Mouse (Mus musculus) CH12.LX (cell line): ENCODE measurements at regions not wholly inside any gene's neighbourhood (a gene's known extent, or its start where the extent isn't known, plus 50 kb on each side); places are given as distances from the start of the nearest gene placed in this dataset.

Experiments used
- DNase-seq: peaks from one replicate; pipeline ENCODE4 v3.0.0-alpha.2; 2013; ENCODE audit errors: extremely low read depth
- H3K27ac ChIP-seq: 2 replicates; pipeline ENCODE4 v1.5.1; 2012; ENCODE audit warnings: low read depth, mild to moderate bottlenecking, control low read depth, moderate library complexity; ENCODE audit not compliant: insufficient read depth
- H3K27me3 ChIP-seq: replicated peaks from 2 replicates; pipeline ENCODE3; 2012; ENCODE audit warnings: inconsistent platforms
- H3K36me3 ChIP-seq, 2 experiments: replicated peaks in 1 of 2; 2 replicates each; pipeline versions ENCODE3 to v1.6.1; 2012; ENCODE audit warnings: inconsistent platforms in 1 of 2, low read length in 1 of 2, mild to moderate bottlenecking in 1 of 2, mixed read lengths in 1 of 2, moderate library complexity in 1 of 2; ENCODE audit not compliant: control insufficient read depth in 1 of 2, insufficient read depth in 1 of 2
- H3K4me1 ChIP-seq, 2 experiments: 2 replicates each; pipeline ENCODE4 v1.6.1; 2012; ENCODE audit warnings: inconsistent platforms in 1 of 2, moderate library complexity in 1 of 2; ENCODE audit not compliant: insufficient read depth in 2 of 2, control insufficient read depth in 1 of 2
- H3K4me2 ChIP-seq: 2 replicates; pipeline ENCODE4 v1.6.1; 2012; ENCODE audit warnings: low read depth, mild to moderate bottlenecking, control low read depth; ENCODE audit not compliant: poor library complexity, insufficient read depth, severe bottlenecking
- H3K4me3 ChIP-seq, 3 experiments: fragments of 150-350 bp in 1 of 3; sonication (generic) in 1 of 3; replicated peaks in 1 of 3; 2 replicates each; pipeline versions ENCODE3 to v1.5.1; 2011 to 2012; ENCODE audit warnings: low read depth in 2 of 3, low read length in 2 of 3, mild to moderate bottlenecking in 2 of 3, moderate library complexity in 2 of 3, control low read depth in 1 of 3, improper control_type of control experiment in 1 of 3, inconsistent platforms in 1 of 3, mixed read lengths in 1 of 3; ENCODE audit not compliant: poor library complexity in 1 of 3
- H3K79me2 ChIP-seq: replicated peaks from 2 replicates; pipeline ENCODE4 v1.6.1; 2012; ENCODE audit warnings: mild to moderate bottlenecking, moderate library complexity; ENCODE audit not compliant: control insufficient read depth, poor library complexity, insufficient read depth, severe bottlenecking; ENCODE audit errors: extremely low read depth
- H3K9ac ChIP-seq: 2 replicates; pipeline ENCODE4 v1.6.1; 2012; ENCODE audit warnings: low read depth, mild to moderate bottlenecking, control low read depth, moderate library complexity; ENCODE audit not compliant: insufficient read depth
- H3K9me3 ChIP-seq: replicated peaks from 2 replicates; pipeline ENCODE3; 2012; ENCODE audit warnings: low read length, inconsistent platforms, mixed read lengths
- BHLHE40 ChIP-seq: IDR thresholded peaks from 2 replicates; pipeline ENCODE4 v1.6.1; 2011; ENCODE audit warnings: mild to moderate bottlenecking, low read depth, low read length, improper control_type of control experiment
- CHD2 ChIP-seq: IDR thresholded peaks from 2 replicates; pipeline ENCODE4 v1.6.1; 2011; ENCODE audit warnings: low read length, improper control_type of control experiment
- E2F4 ChIP-seq: IDR thresholded peaks from 2 replicates; pipeline ENCODE4 v1.6.1; 2011; ENCODE audit warnings: low read depth, low read length, improper control_type of control experiment; ENCODE audit not compliant: insufficient replicate concordance
- EP300 ChIP-seq: IDR thresholded peaks from 2 replicates; pipeline ENCODE4 v1.6.1; 2011; ENCODE audit warnings: low read length, improper control_type of control experiment
- ETS1 ChIP-seq: conservative IDR thresholded peaks from 2 replicates; pipeline ENCODE4 v1.6.1; 2012; ENCODE audit warnings: low read depth, mild to moderate bottlenecking, inconsistent platforms, low read length, improper control_type of control experiment, moderate library complexity
- GABPA ChIP-seq: IDR thresholded peaks from 2 replicates; pipeline ENCODE4 v1.6.1; 2012; ENCODE audit warnings: low read depth, low read length, improper control_type of control experiment, inconsistent platforms; ENCODE audit not compliant: insufficient replicate concordance
- HCFC1 ChIP-seq: IDR thresholded peaks from 2 replicates; pipeline ENCODE4 v1.6.1; 2012; ENCODE audit warnings: low read depth, mild to moderate bottlenecking, inconsistent platforms, low read length, improper control_type of control experiment
- JUND ChIP-seq: conservative IDR thresholded peaks from 2 replicates; pipeline ENCODE4 v1.6.1; 2011; ENCODE audit warnings: low read depth, low read length, improper control_type of control experiment
- KAT2A ChIP-seq: IDR thresholded peaks from 2 replicates; pipeline ENCODE4 v1.6.1; 2012; ENCODE audit warnings: low read length, improper control_type of control experiment, inconsistent platforms; ENCODE audit not compliant: insufficient replicate concordance
- MAFK ChIP-seq: IDR thresholded peaks from 2 replicates; pipeline ENCODE4 v1.6.1; 2011; ENCODE audit warnings: low read length, improper control_type of control experiment; ENCODE audit not compliant: insufficient replicate concordance
- MAZ ChIP-seq: IDR thresholded peaks from 2 replicates; pipeline ENCODE4 v1.6.1; 2012; ENCODE audit warnings: low read depth, mild to moderate bottlenecking, inconsistent platforms, low read length, improper control_type of control experiment, moderate library complexity
- MEF2A ChIP-seq: IDR thresholded peaks from 2 replicates; pipeline ENCODE4 v1.6.1; 2014; ENCODE audit warnings: low read depth, mild to moderate bottlenecking, inconsistent platforms, low read length, improper control_type of control experiment, borderline replicate concordance
- NELFE ChIP-seq: IDR thresholded peaks from 2 replicates; pipeline ENCODE4 v1.6.1; 2011; ENCODE audit warnings: low read depth, low read length, improper control_type of control experiment
- NRF1 ChIP-seq: IDR thresholded peaks from 2 replicates; pipeline ENCODE4 v1.6.1; 2014; ENCODE audit warnings: low read depth, mild to moderate bottlenecking, inconsistent platforms, low read length, improper control_type of control experiment, moderate library complexity
- PAX5 ChIP-seq: IDR thresholded peaks from 2 replicates; pipeline ENCODE4 v1.6.1; 2012; ENCODE audit warnings: low read length, inconsistent platforms, mixed read lengths
- POLR2A ChIP-seq: IDR thresholded peaks from 2 replicates; pipeline ENCODE4 v1.6.1; 2011; ENCODE audit warnings: low read depth, mild to moderate bottlenecking, improper control_type of control experiment, low read length
- POLR2AphosphoS2 ChIP-seq: IDR thresholded peaks from 2 replicates; pipeline ENCODE4 v1.6.1; 2011; ENCODE audit warnings: low read depth, low read length, improper control_type of control experiment
- RAD21 ChIP-seq: IDR thresholded peaks from 2 replicates; pipeline ENCODE4 v1.6.1; 2011; ENCODE audit warnings: low read depth, mild to moderate bottlenecking, low read length, improper control_type of control experiment, moderate library complexity
- SMC3 ChIP-seq: IDR thresholded peaks from 2 replicates; pipeline ENCODE4 v1.6.1; 2011; ENCODE audit warnings: low read depth, low read length, improper control_type of control experiment
- TBP ChIP-seq: conservative IDR thresholded peaks from 2 replicates; pipeline ENCODE4 v1.6.1; 2011; ENCODE audit warnings: low read depth, low read length, improper control_type of control experiment
- TCF12 ChIP-seq: IDR thresholded peaks from 2 replicates; pipeline ENCODE4 v1.6.1; 2014; ENCODE audit warnings: low read depth, mild to moderate bottlenecking, inconsistent platforms, low read length, improper control_type of control experiment
- ZKSCAN1 ChIP-seq: IDR thresholded peaks from 2 replicates; pipeline ENCODE4 v1.6.1; 2012; ENCODE audit warnings: low read depth, inconsistent platforms, low read length, improper control_type of control experiment, borderline replicate concordance
- dilution Hi-C: fragments of 300-500 bp; cut with MboI; formaldehyde crosslinking; loops from 2 replicates; pipeline ENCODE4 v1.14.3; 2020; ENCODE audit warnings: low sequenced_read_pairs; ENCODE audit not compliant: extremely low pct_unique_long_range_greater_than_20kb, extremely low pct_ligation_motif_present
- in situ Hi-C: fragments of 300-500 bp; cut with MboI; formaldehyde crosslinking; loops from 3 replicates; pipeline ENCODE4 v1.14.3; 2019; ENCODE audit warnings: low sequenced_read_pairs, low pct_ligation_motif_present, low pct_unique_long_range_greater_than_20kb, mixed read lengths

DNA sequence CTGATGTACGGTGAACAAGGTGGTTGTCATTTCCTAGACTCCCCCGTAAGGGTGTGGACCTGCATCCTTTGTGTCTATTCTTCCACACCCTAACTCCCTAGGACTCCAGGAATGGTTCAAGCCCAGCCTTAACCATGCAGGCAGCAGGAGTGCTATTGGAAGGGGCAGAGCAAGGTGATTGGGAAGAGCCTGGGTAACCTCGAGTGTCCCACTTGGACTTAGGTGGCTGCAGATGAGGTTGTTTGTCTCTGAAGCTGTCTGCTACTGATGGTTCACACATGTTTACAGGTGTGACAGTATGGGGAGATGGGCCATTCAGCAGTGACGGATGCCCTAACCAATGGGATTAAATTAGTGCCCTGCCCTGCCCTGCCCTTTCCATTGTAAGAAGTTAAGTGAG is 207.4 kb downstream of the Zfp326 start:
- Histone ChIP-seq H3K36me3 (no peaks in the 10 kb centered on the region), H3K27ac (no peak overlapping the region), H3K79me2 (no peaks in the 10 kb centered on the region), H3K9me3 (peaks cover 10% of the 10 kb centered on the region), H3K4me3 (no peak overlapping the region), H3K4me1 (no peaks in the 10 kb centered on the region), H3K27me3 (peaks cover 34% of the 10 kb centered on the region), H3K4me2 (no peak overlapping the region), H3K9ac (no peak overlapping the region)
- TF ChIP-seq PAX5 (no peak), RAD21 (no peak), TBP (no peak), EP300 (no peak), TCF12 (no peak), CHD2 (no peak), KAT2A (no peak), E2F4 (no peak), GABPA (no peak), SMC3 (no peak), HCFC1 (no peak), ZKSCAN1 (no peak), NRF1 (no peak)
- DNase-seq = no peak
- dilution Hi-C loops = no loop called here
- in situ Hi-C loops = no loop called here

DNA sequence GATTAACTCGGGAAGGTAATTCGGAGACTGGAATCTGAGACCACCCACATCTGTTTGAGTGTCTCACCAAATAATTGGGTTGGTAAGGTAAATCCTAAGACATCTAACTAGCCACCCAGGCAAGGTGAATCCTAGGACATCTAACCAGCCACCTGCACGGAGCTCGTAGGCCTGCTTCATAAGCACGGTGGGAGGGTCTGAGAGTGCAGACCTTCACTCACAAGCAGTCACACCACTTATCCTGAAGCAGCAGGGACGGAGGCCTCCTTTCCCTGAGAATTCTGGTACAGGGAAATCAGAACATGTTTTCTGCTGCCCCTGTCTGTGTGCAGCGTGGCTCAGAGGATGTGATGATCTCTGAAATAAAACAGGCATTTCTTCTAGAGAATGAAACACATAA is 206.5 kb downstream of the Zfp326 start:
- H3K4me3 ChIP-seq = no peak overlapping the region
- no peak for DNase-seq
- H3K4me2 ChIP-seq = no peak overlapping the region
- in situ Hi-C loops = no loop called here
- dilution Hi-C loops = no loop called here
- H3K27me3 ChIP-seq = peaks cover 37% of the 10 kb centered on the region
- H3K9ac ChIP-seq = no peak overlapping the region
- TF ChIP-seq PAX5 (no peak), POLR2AphosphoS2 (no peak), CHD2 (no peak), ZKSCAN1 (no peak), MAZ (no peak), ETS1 (no peak), KAT2A (no peak), TCF12 (no peak), EP300 (no peak), NRF1 (no peak), MEF2A (no peak), JUND (no peak), BHLHE40 (no peak), MAFK (no peak), POLR2A (no peak), NELFE (no peak)
- no peaks in the 10 kb centered on the region for H3K79me2 ChIP-seq
- no peak overlapping the region for H3K27ac ChIP-seq
- no peaks in the 10 kb centered on the region for H3K36me3 ChIP-seq
- peaks cover 5% of the 10 kb centered on the region for H3K9me3 ChIP-seq
- H3K4me1 ChIP-seq = no peaks in the 10 kb centered on the region
